Mouse (Mus musculus) retina, embryonic 14.5 days (tissue): ENCODE data around the gene Ermap.

Experiments used
- DNase-seq: peaks from one replicate; pipeline ENCODE4 v3.0.0-alpha.2; 2015; ENCODE audit warnings: low spot score

Ermap gene

GRCm38 (mm10) chr4:119189864-119190263 lies at the start of gene Ermap:
Gene Ermap (minus strand): TSS chr4:119190011.
- DNase-seq: no peak

GRCm38 (mm10) chr4:119239181-119239682 lies 49.4 kb upstream of the Ermap start:
- DNase-seq: peak; percentile 89

GRCm38 (mm10) chr4:119238661-119239060 lies 48.9 kb upstream of the Ermap start:
- no peak for DNase-seq

- DNase-seq: no peak
These were observed 44.5 kb upstream of the Ermap start for GRCm38 (mm10) chr4:119234348-119234747.

- DNase-seq: peak; percentile 72
These were observed 43.6 kb upstream of the Ermap start for GRCm38 (mm10) chr4:119233256-119233901.

GRCm38 (mm10) chr4:119232410-119233255 lies 42.8 kb upstream of the Ermap start, which contains the start of the genes AU022252 and P3h1:
Gene AU022252 (minus strand): TSS chr4:119232712.
Gene P3h1 (plus strand): TSS chr4:119232915.
- DNase-seq: peak; percentile 100

- DNase-seq: no peak
These were observed 36.9 kb upstream of the Ermap start for GRCm38 (mm10) chr4:119226751-119227150.

GRCm38 (mm10) chr4:119225719-119226118 lies 35.9 kb upstream of the Ermap start:
- no peak for DNase-seq

- no peak for DNase-seq
These were observed 34.7 kb upstream of the Ermap start for GRCm38 (mm10) chr4:119224534-119224933.

GRCm38 (mm10) chr4:119223696-119224095 lies 33.9 kb upstream of the Ermap start:
- peak; percentile 77 for DNase-seq

GRCm38 (mm10) chr4:119218169-119218568 lies 28.4 kb upstream of the Ermap start, which contains the start of gene Tmem269:
Gene Tmem269 (minus strand): TSS chr4:119218217.
- peak; percentile 19 for DNase-seq

- DNase-seq: no peak
These were observed 26.9 kb upstream of the Ermap start for GRCm38 (mm10) chr4:119216667-119217066.

- DNase-seq: peak; percentile 80
These were observed 14.9 kb upstream of the Ermap start for GRCm38 (mm10) chr4:119204672-119205071.

- DNase-seq: no peak
These were observed 8.3 kb upstream of the Ermap start for GRCm38 (mm10) chr4:119198105-119198504.

GRCm38 (mm10) chr4:119195582-119196320 lies 5.9 kb upstream of the Ermap start:
- DNase-seq: no peak

- peak; percentile 90 for DNase-seq
These were observed 5.2 kb upstream of the Ermap start, which contains the start of gene Svbp for GRCm38 (mm10) chr4:119194909-119195581. Gene Svbp (plus strand): TSS chr4:119195306.

GRCm38 (mm10) chr4:119192757-119193156 lies 2.9 kb upstream of the Ermap start:
- no peak for DNase-seq

GRCm38 (mm10) chr4:119191273-119191672 lies 1.5 kb upstream of the Ermap start:
- no peak for DNase-seq

- no peak for DNase-seq
These were observed 807 bp upstream of the Ermap start for GRCm38 (mm10) chr4:119190618-119191017.

- DNase-seq: peak; percentile 21
These were observed 419 bp downstream of the Ermap start for GRCm38 (mm10) chr4:119189392-119189791.

GRCm38 (mm10) chr4:119188060-119188785 lies 1.6 kb downstream of the Ermap start:
- DNase-seq: peak; percentile 9
